Mouse (Mus musculus) mouse trophoblast stem cell (cell line): ENCODE measurements around the gene Hdgfl3.

Experiments used
- in situ Hi-C, 2 experiments: fragments of 300-500 bp; cut with MseI, MboI; formaldehyde crosslinking; loops; 2 replicates in 1 of 2; 3 replicates in 1 of 2; pipeline ENCODE4 v1.15.1; 2025

Hdgfl3 gene

DNA sequence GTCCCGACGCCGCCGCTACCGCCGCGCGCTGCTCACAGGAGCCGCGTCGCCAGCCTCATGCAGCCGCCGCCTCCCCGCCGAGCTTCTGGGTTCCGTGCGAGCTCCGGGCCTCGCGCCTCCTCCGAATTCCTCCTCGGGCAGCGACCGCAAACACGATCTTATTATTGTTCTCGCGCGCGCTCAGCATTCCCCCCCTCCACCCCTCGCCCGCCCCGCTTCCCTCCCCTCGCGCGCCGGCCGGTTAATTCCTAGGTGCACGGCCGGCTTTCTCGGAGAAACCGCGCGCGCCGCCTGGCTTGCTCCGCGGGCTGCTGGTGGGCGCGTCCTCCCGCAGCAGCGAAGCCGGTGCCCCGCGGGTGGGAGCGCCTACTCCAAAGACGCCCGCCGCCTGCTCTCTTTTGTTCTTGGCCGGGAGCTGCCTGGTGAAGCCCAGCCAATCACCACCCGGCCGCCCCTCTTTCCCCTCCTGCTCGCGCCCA, at the start of gene Hdgfl3:
Gene Hdgfl3, minus strand, starts transcription at position 207 of the 479 bp plus-strand sequence.
- in situ Hi-C loops = no loop called here

GRCm38 (mm10) chr7:81983651-81984050, 49.4 kb upstream of the Hdgfl3 start:
- in situ Hi-C loops = no loop called here

- in situ Hi-C loops = no loop called here
These were observed 44.0 kb upstream of the Hdgfl3 start for GRCm38 (mm10) chr7:81978304-81978703.

DNA sequence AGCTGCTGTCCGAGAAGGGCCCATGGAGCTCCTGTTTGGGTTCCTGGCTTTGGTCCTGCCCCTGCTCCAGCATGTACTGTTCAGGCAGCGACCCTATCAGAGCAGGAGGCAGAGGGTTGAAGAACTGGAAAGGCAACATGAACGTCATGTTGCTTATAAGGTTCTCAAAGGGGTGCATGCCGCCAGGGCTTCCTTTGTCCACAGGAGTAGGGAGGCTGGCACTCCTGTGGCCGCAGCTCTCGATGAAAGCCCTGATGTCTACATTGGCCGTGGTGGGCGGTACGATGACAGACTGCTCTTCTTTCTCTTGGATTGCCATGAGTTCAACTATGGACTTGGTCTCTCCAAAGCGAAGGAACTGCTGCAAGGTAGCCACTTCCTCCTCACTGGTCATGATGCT, 40.3 kb upstream of the Hdgfl3 start:
- in situ Hi-C loops = no loop called here

GRCm38 (mm10) chr7:81973939-81974338, 39.7 kb upstream of the Hdgfl3 start:
- in situ Hi-C loops = no loop called here

DNA sequence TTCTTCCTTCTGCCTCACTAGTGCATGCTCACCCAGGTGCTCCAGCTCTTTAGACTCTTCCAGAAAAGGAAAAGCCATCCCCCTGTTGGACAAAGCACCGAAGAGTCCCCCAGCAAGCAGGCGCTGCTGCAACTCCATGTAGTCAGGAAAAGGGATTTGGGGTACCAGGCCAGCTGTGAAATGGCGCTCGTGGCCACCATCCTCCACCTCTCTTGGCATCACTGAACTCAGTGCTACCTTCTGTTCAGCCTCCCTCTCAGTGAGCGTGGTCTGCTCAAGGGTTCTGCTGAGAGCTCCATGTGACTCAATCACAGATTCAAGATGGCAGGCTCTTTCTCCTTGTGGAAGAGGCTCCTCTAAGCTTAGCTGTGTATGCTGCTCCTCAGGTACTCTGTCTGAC, 39.1 kb upstream of the Hdgfl3 start:
- in situ Hi-C loops = no loop called here

- in situ Hi-C loops = no loop called here
These were observed 34.7 kb upstream of the Hdgfl3 start for GRCm38 (mm10) chr7:81968975-81969374.

DNA sequence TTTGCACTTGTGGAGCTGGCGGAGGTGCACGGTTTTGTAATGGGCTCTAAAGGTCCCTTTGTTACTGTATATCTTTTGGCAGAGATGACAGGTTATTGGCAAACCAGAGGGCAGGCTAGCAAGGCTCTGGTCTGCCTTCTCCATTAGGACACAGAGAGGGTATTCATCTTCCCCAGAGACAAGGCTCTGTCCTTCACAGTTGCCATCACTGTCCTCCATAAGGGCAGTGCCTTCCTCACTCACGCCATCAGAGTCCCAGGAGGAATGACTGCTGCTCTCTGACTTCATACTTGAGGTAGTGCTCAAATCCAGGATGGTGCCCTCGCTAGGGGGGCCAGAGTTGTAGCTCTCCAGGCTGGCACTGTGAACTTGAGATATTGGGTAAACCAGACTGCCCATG, 34.2 kb upstream of the Hdgfl3 start:
- in situ Hi-C loops = no loop called here

GRCm38 (mm10) chr7:81966195-81966594, 31.9 kb upstream of the Hdgfl3 start:
- in situ Hi-C loops = no loop called here

GRCm38 (mm10) chr7:81959704-81960103, 25.4 kb upstream of the Hdgfl3 start:
- in situ Hi-C loops = loop anchor here (5.0 kb wide), 3 partner anchors 158 to 308 kb away; no protein-coding TSS in a partner anchor

GRCm38 (mm10) chr7:81954208-81954846, 20.1 kb upstream of the Hdgfl3 start:
- in situ Hi-C loops = no loop called here

GRCm38 (mm10) chr7:81950499-81950898, 16.2 kb upstream of the Hdgfl3 start:
- in situ Hi-C loops = no loop called here

- in situ Hi-C loops = no loop called here
These were observed 11.1 kb upstream of the Hdgfl3 start for GRCm38 (mm10) chr7:81945398-81945797.

DNA sequence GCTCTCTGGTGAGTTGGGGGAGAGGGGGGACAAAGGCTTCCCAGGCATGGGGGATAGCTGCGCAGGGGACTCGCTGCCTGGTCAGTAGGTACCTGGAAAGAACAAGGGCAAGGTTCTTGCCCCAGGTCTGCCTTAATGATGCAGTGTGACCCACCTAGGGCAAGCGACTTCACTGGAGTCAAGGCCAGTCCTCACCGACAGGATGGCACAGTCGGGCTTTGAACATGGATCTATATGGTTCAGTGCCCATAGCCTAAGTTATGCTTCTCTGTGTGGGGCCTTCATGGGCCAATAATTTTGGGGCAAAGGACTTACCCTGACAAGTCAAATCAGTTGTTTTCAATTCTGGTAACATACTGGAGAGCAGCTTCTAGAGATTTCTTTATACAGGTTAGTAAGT, 533 bp upstream of the Hdgfl3 start:
- in situ Hi-C loops = no loop called here

- in situ Hi-C loops = no loop called here
These were observed 539 bp downstream of the Hdgfl3 start for GRCm38 (mm10) chr7:81933601-81934266.

- in situ Hi-C loops = no loop called here
These were observed 1.1 kb downstream of the Hdgfl3 start for GRCm38 (mm10) chr7:81933061-81933600.

GRCm38 (mm10) chr7:81932521-81933045, 1.7 kb downstream of the Hdgfl3 start:
- in situ Hi-C loops = no loop called here

GRCm38 (mm10) chr7:81928998-81929397, 5.3 kb downstream of the Hdgfl3 start:
- in situ Hi-C loops = no loop called here

GRCm38 (mm10) chr7:81921379-81921952, 12.8 kb downstream of the Hdgfl3 start:
- in situ Hi-C loops = no loop called here

GRCm38 (mm10) chr7:81920314-81920713, 14.0 kb downstream of the Hdgfl3 start:
- in situ Hi-C loops = no loop called here

GRCm38 (mm10) chr7:81918316-81918715, 16.0 kb downstream of the Hdgfl3 start:
- in situ Hi-C loops = no loop called here

- in situ Hi-C loops = no loop called here
These were observed 29.3 kb downstream of the Hdgfl3 start for GRCm38 (mm10) chr7:81904926-81905325.
